Mouse (Mus musculus): ENCODE data around the gene Cog6.

- no peak for TF ChIP-seq CHD2 (IDR thresholded peaks at IDR 0.05; ENCODE audit: low read depth, low read length)
- TF ChIP-seq ZC3H11A (IDR thresholded peaks at IDR 0.05; ENCODE audit: borderline replicate concordance, low read depth, low read length) = no peak
- TF ChIP-seq HCFC1 (IDR thresholded peaks at IDR 0.05; ENCODE audit: borderline replicate concordance, insufficient read depth, low read length) = no peak
- no peak for TF ChIP-seq MAFK (IDR thresholded peaks at IDR 0.05; ENCODE audit: insufficient read depth, low read depth, low read length)
These were observed 56.1 kb downstream of the Cog6 start for GRCm38 (mm10) chr3:52960951-52961350.

Data from ES-E14 (cell line).